Mouse (Mus musculus) layer of hippocampus, adult 11-12 months (tissue): ENCODE results near the gene Kdm3a.

ENCODE experiments used
- DNase-seq: peaks from one replicate; pipeline ENCODE4 v3.0.0; 2022; ENCODE audit warnings: low spot score

Gene Kdm3a

GRCm38 (mm10) chr6:71575359-71575758, 57.4 kb downstream of the Kdm3a start:
- no peak for DNase-seq

DNA sequence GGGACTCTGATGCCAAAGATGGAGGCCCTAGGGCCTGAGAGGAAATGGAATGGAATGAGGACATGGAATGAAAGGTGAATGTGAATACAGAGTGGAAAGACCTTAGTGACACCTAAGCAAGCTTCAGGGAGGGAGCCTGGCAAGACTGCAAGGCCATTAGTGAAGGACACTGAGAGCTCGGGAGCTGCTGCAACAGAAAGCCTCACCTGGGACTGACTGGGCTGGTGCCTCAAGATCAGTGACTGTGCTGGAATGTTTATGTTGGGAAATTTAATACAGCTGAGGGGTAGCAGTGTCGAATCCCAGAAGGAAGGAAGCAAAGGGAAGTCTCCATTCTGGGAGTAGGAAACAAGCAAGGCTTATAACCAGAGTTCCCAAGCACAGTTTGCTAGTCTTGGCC, 63.8 kb downstream of the Kdm3a start:
- no peak for DNase-seq

DNA sequence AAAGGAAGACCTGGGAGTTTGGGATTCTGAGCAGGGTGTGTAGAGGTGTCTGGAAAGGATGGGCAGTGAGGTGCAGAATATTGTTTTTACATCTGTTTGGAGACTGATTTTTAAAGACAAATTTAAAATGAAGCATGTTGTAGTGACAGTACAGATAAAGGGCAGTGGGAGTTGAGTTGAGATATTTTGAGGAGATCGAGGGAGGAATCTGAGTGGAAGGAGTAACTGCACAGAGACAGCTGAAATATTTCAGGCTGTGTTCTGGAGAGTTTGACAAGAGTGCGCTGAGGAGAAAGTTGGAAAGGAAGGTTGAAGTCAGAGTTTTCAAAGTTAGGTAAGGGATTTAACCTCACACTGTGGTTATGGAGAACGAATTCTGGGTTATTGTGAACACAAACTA, 64.2 kb downstream of the Kdm3a start:
- no peak for DNase-seq

GRCm38 (mm10) chr6:71556826-71557225, 76.0 kb downstream of the Kdm3a start:
- no peak for DNase-seq

- peak; percentile 9 for DNase-seq
These were observed 77.3 kb downstream of the Kdm3a start for GRCm38 (mm10) chr6:71555507-71555951.

GRCm38 (mm10) chr6:71543686-71544499, 88.9 kb downstream of the Kdm3a start, which contains the start of gene Chmp3:
Chmp3 (plus strand) TSS chr6:71543797.
- peak; percentile 96 for DNase-seq
